Mouse (Mus musculus) olfactory bulb, adult 2 months (tissue): Measurements from ENCODE around the gene Gnb1. TPM values are rescaled to one million over a fixed set of nuclear protein-coding genes. Genes with fewer than 3 reads are reported as not detected.
"Not testable (repeated sequence)": the region's sequence is repeated elsewhere in the genome, so short reads cannot be mapped to it uniquely, and the experiment has no call there.

Source experiments
- H3K27ac ChIP-seq: fragments of 200-500 bp; 2 replicates; pipeline ENCODE4 v1.5.1; 2012; ENCODE audit warnings: low read depth, low read length; ENCODE audit not compliant: insufficient read depth
- H3K4me1 ChIP-seq: fragments of 200-500 bp; 2 replicates; pipeline ENCODE4 v1.6.1; 2012; ENCODE audit warnings: low read length; ENCODE audit not compliant: control insufficient read depth, insufficient read depth
- H3K4me3 ChIP-seq: fragments of 200-500 bp; 2 replicates; pipeline ENCODE4 v1.5.1; 2012; ENCODE audit warnings: mild to moderate bottlenecking, low read depth, low read length, moderate library complexity; ENCODE audit not compliant: insufficient read depth
- CTCF ChIP-seq: fragments of 200-500 bp; IDR thresholded peaks from 2 replicates; pipeline ENCODE4 v1.5.1; 2012; ENCODE audit warnings: low read depth, mild to moderate bottlenecking, low read length, moderate library complexity; ENCODE audit not compliant: insufficient read depth
- POLR2A ChIP-seq: fragments of 200-500 bp; IDR thresholded peaks from 2 replicates; pipeline ENCODE4 v1.6.1; 2012; ENCODE audit warnings: mild to moderate bottlenecking, low read depth, low read length, moderate library complexity; ENCODE audit not compliant: insufficient read depth
- WGBS: fragments of 180-500 bp; shearing (Covaris S2); methylation state at CpG from one replicate; pipeline ENCODE4 v1.1.7; 2018; 5-methylcytosine and 5-hydroxymethylcytosine counted together
- polyA plus RNA-seq: library from polyadenylated mRNA; stranded (reverse); fragments of >200 nt; gene quantifications from 2 replicates; pipeline ENCODE4 v1.2.4, GENCODE M21; 2012; ENCODE audit warnings: low replicate concordance; ENCODE audit not compliant: missing spikeins, insufficient read depth, insufficient read length

Gnb1 gene
- polyA plus RNA-seq, 1 experiment: 260 TPM

DNA sequence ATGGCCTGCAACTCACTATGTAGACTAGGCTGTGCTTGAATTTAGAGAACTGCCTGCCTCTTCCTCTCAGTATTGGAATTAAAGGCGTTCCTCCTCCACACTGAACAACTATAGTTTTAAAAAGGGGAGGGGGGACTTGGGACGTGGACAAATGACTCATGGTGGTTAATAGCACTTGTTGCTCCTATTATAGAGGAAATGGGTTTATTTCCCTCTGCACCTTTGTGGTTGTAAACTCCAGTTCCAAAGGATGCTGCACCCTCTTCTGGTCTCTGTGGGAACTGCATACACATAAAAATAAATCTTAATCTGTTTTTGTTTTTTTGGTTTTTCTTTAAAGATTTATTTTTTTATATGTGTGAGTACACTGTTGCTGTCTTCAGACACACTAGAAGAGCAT is 77.0 kb downstream of the Gnb1 start:
- no peak overlapping the region for H3K4me3 ChIP-seq
- TF ChIP-seq CTCF: no peak
- no peak for TF ChIP-seq POLR2A
- peaks cover 12% of the 10 kb centered on the region for H3K4me1 ChIP-seq
- H3K27ac ChIP-seq: no peak overlapping the region
- WGBS: 14% methylated on average over 2 of the region's 2 CpGs

DNA sequence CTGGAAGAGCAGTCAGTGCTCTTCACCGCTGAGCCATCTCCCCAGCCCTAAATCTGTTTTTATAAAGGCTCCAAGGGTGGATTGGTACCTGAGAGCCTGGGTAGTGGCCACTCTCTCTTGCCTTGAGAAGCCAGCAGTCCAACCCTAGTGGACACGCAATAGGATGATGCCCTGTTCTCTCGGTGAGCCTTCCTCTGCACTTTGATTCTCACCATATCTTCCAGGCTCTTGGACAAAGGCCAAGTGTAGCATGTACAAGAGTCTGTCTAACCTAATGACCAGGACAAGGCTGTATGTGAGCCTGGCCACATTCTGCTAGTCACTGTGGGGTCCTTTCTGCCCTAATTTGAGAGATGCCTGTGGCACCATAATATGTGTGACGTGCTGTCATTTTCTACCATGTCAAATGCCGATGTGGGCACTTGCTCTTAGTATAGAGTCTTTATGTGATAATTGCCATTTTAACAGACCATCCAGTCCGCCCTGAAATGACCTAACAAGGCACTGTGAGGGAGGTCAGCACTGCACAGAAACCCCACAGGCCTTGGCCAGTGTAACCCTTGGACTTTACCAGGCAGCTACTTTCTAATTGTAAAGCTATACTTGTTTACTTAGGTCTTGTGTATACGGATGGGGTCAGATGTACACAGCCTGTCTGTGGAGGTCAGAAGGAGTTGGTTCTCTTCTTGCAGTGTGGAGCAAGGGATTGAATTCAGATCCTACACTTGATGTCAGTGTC is 77.6 kb downstream of the Gnb1 start:
- H3K4me3 ChIP-seq: no peak overlapping the region
- H3K4me1 ChIP-seq: peaks cover 14% of the 10 kb centered on the region
- no peak for TF ChIP-seq POLR2A
- TF ChIP-seq CTCF: no peak
- no peak overlapping the region for H3K27ac ChIP-seq
- 92% methylated on average over 7 of the region's 7 CpGs for WGBS

DNA sequence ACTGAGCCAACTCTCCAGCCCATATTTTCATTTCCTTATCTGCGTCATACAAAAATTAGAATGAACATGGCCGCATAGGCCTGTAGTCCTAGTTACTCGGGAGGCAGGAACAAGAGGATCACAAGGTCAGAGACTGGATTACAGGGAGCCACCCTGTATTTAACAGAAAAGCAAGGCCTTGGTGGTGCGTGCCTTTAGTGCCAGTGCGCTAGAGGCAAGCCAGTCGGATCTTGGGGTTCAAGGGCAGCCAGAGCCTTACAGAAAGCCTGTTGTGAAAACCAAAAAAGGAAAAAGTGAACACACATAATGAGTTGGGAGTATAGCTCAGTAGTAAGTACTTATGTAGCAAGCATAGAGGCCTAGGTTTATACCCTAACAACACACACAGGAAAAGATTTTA is 78.7 kb downstream of the Gnb1 start:
- Histone ChIP-seq H3K27ac (no peak overlapping the region), H3K4me3 (no peak overlapping the region), H3K4me1 (peaks cover 11% of the 10 kb centered on the region)
- WGBS: 83% methylated on average over 6 of the region's 6 CpGs
- TF ChIP-seq POLR2A (no peak), CTCF (no peak)

DNA sequence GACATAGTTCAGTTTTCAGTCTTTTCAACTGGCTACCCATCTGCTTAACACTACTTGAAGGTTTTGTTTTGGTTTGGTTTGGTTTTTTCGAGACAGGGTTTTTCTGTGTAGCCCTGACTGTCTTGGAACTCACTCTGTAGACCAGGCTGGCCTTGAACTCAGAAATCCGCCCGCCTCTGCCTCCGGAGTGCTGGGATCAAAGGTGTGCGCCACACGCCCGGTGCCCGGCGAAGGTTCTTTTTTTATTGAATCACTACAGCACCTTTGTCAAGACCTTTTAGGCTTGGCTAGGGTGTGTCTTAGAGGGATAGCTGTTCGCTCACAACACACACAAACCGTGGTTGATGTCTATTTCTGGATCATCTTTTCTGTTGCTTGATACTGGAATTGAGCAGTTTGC is 79.2 kb downstream of the Gnb1 start:
- H3K4me1 ChIP-seq: peaks cover 11% of the 10 kb centered on the region
- H3K27ac ChIP-seq, H3K4me3 ChIP-seq: not testable (repeated sequence)
- 94% methylated on average over 11 of the region's 11 CpGs for WGBS

DNA sequence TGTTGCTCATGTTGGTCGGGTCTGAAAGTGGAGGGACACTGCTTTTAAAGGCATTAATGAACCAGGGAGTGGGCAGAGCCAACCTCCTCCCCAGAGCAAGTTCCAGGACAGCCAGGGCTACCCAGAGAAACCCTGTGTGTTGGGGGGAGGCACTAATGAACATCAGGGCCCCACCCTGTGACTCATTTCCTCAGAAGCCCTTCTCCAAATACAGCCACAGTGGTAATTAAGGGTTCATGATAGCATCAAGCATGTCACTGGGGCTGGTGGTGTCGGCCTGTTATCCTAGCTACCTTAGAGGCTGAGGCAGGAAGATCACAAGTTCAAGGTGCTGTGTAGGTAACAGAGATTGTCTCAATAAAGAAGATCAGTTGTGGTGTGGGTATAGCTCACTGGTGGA is 80.3 kb downstream of the Gnb1 start:
- TF ChIP-seq CTCF (no peak), POLR2A (no peak)
- WGBS: 33% methylated on average over 2 of the region's 2 CpGs
- no peak overlapping the region for H3K4me3 ChIP-seq
- no peak overlapping the region for H3K27ac ChIP-seq
- peaks cover 6% of the 10 kb centered on the region for H3K4me1 ChIP-seq

DNA sequence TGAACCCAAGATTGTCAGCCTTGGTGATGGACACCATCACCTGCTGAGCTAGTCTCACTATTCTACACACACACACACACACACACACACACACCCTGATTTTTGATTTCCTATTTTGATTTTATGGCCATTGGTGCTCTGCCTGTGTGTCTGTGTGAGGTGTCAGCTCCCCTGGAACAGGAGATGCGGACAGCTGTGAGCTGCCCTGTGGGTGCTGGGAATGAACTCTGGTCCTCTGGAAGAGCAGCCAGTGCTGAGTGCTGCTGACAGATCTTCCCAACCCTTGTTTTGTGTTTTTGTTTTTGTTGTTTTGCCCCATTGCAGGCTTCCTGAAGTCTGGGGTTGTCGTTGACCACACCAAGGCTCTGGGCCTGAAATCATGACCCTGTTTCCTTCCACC is 82.0 kb downstream of the Gnb1 start:
- H3K4me3 ChIP-seq: no peak overlapping the region
- H3K27ac ChIP-seq: no peak overlapping the region
- peaks cover 5% of the 10 kb centered on the region for H3K4me1 ChIP-seq
- 91% methylated on average over 2 of the region's 2 CpGs for WGBS
- TF ChIP-seq CTCF: no peak
- TF ChIP-seq POLR2A: no peak

DNA sequence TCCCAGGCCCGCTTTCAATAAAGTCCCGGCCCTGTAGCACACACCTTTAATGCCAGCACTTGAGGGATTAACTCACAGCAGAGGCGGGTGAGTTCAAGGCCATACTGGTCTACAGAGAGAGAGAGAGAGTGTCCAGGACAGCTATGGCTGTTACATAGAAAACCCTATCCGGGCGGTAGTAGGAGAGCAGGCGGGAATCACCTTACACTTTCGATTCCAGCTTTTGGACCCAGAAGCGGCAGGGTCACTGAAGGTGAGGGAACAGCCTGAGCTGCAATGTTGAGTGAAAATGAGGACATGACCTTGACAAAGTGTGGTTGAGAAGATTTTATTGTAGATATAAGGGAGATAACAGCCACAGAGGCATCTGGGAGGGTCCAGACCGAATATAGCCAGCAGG is 82.7 kb downstream of the Gnb1 start:
- Histone ChIP-seq H3K4me1 (peaks cover 5% of the 10 kb centered on the region), H3K27ac (no peak overlapping the region), H3K4me3 (no peak overlapping the region)
- WGBS: 96% methylated on average over 9 of the region's 9 CpGs
- TF ChIP-seq CTCF (no peak), POLR2A (no peak)

DNA sequence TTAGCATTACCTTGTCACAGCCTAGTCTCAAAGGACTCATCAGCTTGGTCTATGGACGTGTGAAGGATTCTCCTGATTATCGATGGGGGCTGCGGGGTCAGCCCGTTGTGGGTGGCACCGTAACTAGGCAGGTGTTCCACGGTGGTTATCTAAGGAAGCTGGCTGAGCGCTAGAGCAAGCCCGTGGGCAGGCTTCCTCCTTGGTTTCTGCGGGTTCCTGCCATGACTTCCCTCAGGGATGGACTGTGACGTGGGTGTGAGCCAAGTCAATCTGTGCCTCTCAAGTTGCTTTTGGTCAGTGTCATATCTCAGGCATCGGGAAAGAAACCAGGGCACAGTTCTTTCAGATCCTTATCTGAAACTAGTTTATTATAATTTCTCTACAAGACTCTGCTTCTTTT is 83.8 kb downstream of the Gnb1 start:
- peaks cover 5% of the 10 kb centered on the region for H3K4me1 ChIP-seq
- WGBS: 81% methylated on average over 11 of the region's 11 CpGs
- H3K27ac ChIP-seq: no peak overlapping the region
- no peak overlapping the region for H3K4me3 ChIP-seq
- no peak for TF ChIP-seq POLR2A
- no peak for TF ChIP-seq CTCF

DNA sequence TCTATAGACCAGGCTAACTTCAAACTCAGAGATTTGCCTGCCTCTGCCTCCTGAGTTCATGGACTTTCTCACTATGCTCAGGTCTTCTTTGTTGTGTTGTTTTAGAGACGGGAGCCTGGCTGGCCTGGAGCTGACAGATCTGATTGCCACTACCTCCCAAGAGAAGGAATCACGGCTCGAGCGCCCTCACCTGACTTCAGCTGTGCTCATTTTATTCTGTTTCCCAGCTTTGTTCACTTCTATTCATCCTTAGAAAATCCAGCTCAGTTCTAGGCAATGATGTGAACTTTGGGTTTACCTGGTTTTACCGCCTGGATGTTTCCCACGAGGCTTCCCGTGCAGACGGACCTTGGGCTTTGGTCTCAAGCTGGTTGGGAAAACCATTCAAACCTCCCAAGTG is 84.4 kb downstream of the Gnb1 start:
- H3K4me3 ChIP-seq: no peak overlapping the region
- WGBS: 81% methylated on average over 8 of the region's 8 CpGs
- H3K27ac ChIP-seq: no peak overlapping the region
- peaks cover 5% of the 10 kb centered on the region for H3K4me1 ChIP-seq
- TF ChIP-seq POLR2A (no peak), CTCF (no peak)

DNA sequence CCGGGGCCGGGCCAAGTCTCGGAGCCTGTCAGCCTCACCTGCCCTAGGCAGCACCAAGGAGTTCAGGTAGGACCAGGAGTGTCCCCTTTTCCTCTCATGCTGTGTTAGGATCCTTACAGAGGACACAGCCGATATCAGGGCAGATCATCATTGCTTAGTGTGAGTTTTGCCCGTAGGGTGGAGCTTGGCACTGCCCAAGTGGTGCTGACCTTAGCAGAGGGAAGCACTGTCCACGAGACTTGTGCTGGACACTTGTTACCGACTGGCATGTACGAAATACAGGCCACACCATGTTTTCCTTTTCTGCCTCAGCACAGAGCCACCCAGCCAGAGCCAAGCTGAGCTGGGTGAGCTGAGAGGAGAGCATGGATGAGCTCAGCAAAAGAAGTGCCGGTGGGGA is 86.0 kb downstream of the Gnb1 start:
- TF ChIP-seq POLR2A: no peak
- TF ChIP-seq CTCF: no peak
- WGBS: 89% methylated on average over 9 of the region's 9 CpGs
- H3K4me1 ChIP-seq: 0 out of 2 replicates have a peak, but pooled peaks cover 2% of the 10 kb centered on the region
- no peak overlapping the region for H3K4me3 ChIP-seq
- H3K27ac ChIP-seq: no peak overlapping the region
